Comparison of ENCODE assay signal across 8 mouse cellular contexts in the genomic region with DNA sequence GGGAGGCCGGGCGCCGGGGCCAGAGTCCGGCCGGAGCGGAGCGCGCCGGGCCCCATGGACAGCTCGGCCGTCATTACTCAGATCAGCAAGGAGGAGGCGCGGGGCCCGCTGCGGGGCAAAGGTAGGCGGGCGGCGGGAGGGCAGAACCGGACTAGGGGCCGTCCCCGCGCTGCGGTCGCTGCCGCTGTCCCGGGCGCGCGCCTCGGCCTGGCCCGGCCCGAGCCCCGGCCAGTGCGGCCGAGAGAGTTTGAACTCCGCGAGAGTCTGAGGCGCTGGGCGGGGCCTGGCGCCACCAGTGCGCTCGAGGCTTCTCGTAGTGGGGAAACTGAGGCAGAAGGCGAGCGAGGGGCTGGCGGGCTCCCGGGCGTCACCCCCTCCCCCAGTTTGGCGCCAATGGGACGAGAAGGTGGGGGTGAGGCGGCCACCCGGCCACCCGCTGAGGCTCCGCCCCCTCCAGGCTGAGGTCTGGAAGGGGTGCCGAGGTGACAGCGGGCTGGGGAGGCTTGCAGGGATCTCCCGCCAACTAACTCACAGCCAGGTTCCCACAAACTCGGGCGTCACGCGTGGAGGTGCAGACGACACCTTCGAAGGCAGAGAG. TPM values are rescaled to one million over a fixed set of nuclear protein-coding genes. Genes with fewer than 3 reads are reported as not detected.
A peak's percentile ranks its signal among the peaks of the same experiment; 100 is the strongest.
DNase-seq lines count a peak whose midpoint lies in the region; ATAC-seq lines count a peak whose summit lies in the region.

No protein-coding gene starts in this region.

- H3K27me3 ChIP-seq in intestine, embryonic 15.5 days (replicated peaks): no peaks in the 10 kb centered on the region
- H3K27me3 ChIP-seq in liver, embryonic 15.5 days: no peaks in the 10 kb centered on the region
- 0 out of 2 replicates have a peak, but pooled peaks cover 4% of the 10 kb centered on the region for H3K27me3 ChIP-seq in neural tube, embryonic 11.5 days (ENCODE audit: control insufficient read depth, insufficient read depth, low read length)

- H3K27ac ChIP-seq in intestine, embryonic 15.5 days: peak overlapping the region; percentile 99
- H3K27ac ChIP-seq in liver, embryonic 15.5 days (replicated peaks): peak overlapping the region; percentile 97
- peak overlapping the region; percentile 86 for H3K27ac ChIP-seq in neural tube, embryonic 11.5 days (ENCODE audit: low read depth, low read length)

- H3K4me3 ChIP-seq in intestine, embryonic 15.5 days (replicated peaks): peak overlapping the region; percentile 85
- peak overlapping the region; percentile 94 for H3K4me3 ChIP-seq in liver, embryonic 15.5 days (replicated peaks)
- peak overlapping the region; percentile 91 for H3K4me3 ChIP-seq in neural tube, embryonic 11.5 days (ENCODE audit: low read depth, low read length)

- ATAC-seq in common myeloid progenitor, adult 5-6 weeks (replicated peaks; ENCODE audit: low read depth, poor library complexity, severe bottlenecking): peak; percentile 30
- ATAC-seq in intestine, embryonic 15.5 days: peak; percentile 37
- peak; percentile 48 for ATAC-seq in liver, embryonic 15.5 days (ENCODE audit: insufficient read depth)
- ATAC-seq in neural tube, embryonic 11.5 days (ENCODE audit: insufficient read depth, low FRiP score, low TSS enrichment): peak; percentile 53; the same call in 1 of the 2 replicates

- peak overlapping the region; percentile 94 for H3K4me2 ChIP-seq in intestine, embryonic 15.5 days (replicated peaks)
- H3K4me2 ChIP-seq in liver, embryonic 15.5 days: peak overlapping the region; percentile 98
- peak overlapping the region; percentile 88 for H3K4me2 ChIP-seq in neural tube, embryonic 11.5 days (ENCODE audit: low read depth)

- H3K36me3 ChIP-seq in intestine, embryonic 15.5 days: peaks cover 13% of the 10 kb centered on the region; the same call in 1 of the 2 replicates
- peaks cover 25% of the 10 kb centered on the region for H3K36me3 ChIP-seq in liver, embryonic 15.5 days (replicated peaks)
- H3K36me3 ChIP-seq in neural tube, embryonic 11.5 days (ENCODE audit: control insufficient read depth, insufficient read depth, low read length): peaks cover 7% of the 10 kb centered on the region; the same call in 1 of the 2 replicates

- intact Hi-C loops in left cerebral cortex, postnatal 36 days (cut with DNase I): no loop called here
- intact Hi-C loops in gastrocnemius, postnatal 36 days (cut with DNase I): no loop called here

- peaks cover 51% of the 10 kb centered on the region for H3K4me1 ChIP-seq in intestine, embryonic 15.5 days (replicated peaks)
- peaks cover 80% of the 10 kb centered on the region for H3K4me1 ChIP-seq in liver, embryonic 15.5 days (replicated peaks)
- H3K4me1 ChIP-seq in neural tube, embryonic 11.5 days (ENCODE audit: control insufficient read depth, insufficient read depth, low read length): peaks cover 14% of the 10 kb centered on the region

- H3K9me3 ChIP-seq in intestine, embryonic 15.5 days: no peaks in the 10 kb centered on the region
- no peaks in the 10 kb centered on the region for H3K9me3 ChIP-seq in liver, embryonic 15.5 days (replicated peaks)
- H3K9me3 ChIP-seq in neural tube, embryonic 11.5 days (ENCODE audit: control insufficient read depth, low read length): no peaks in the 10 kb centered on the region

- peak overlapping the region; percentile 84 for H3K9ac ChIP-seq in intestine, embryonic 15.5 days
- peak overlapping the region; percentile 95 for H3K9ac ChIP-seq in liver, embryonic 15.5 days
- peak overlapping the region; percentile 90 for H3K9ac ChIP-seq in neural tube, embryonic 11.5 days (ENCODE audit: low read length)

- under 1% methylated on average over 58 of the region's 63 CpGs for WGBS in intestine, embryonic 15.5 days
- under 1% methylated on average over 59 of the region's 63 CpGs for WGBS in liver, embryonic 15.5 days (ENCODE audit: insufficient replicate concordance)
- under 1% methylated on average over 48 of the region's 63 CpGs for WGBS in neural tube, embryonic 11.5 days

- DNase-seq in left cerebral cortex, postnatal 36 days (ENCODE audit: low spot score in 2 of 2): peak; percentile 43 to 46
- no peak for DNase-seq in left cerebral cortex, adult 8-10 months (ENCODE audit: low spot score in 2 of 2)
- peak; percentile 78 to 81 for DNase-seq in gastrocnemius, postnatal 36 days
- peak; percentile 63 for DNase-seq in neural tube, embryonic 11.5 days (ENCODE audit: low spot score)
- DNase-seq in testis, postnatal 14 days (ENCODE audit: low spot score): peak; percentile 74

RNA-seq across cellular contexts. Expression of gene Ctdsp1, which starts 0.6 kb away (rescaled TPM):
- total RNA-seq in left cerebral cortex, postnatal 36 days (2021): 10 to 100 TPM; 23.0 to 25.2 TPM
- total RNA-seq in left cerebral cortex, adult 8-10 months (2022): 10 to 100 TPM; 27.2 to 33.7 (median 29.5) TPM
- total RNA-seq in common myeloid progenitor, adult 5-6 weeks (2017): 31.6 and 48.0 TPM in 2 replicates
- total RNA-seq in gastrocnemius, postnatal 36 days (2021): 10 to 100 TPM; 82.2 to 97.4 TPM
- 75.4 and 78.7 TPM in 2 replicates for polyA plus RNA-seq in intestine, embryonic 15.5 days (2015; fragmentation: Nextera tagmentation; extraction: Ambion mirVana)
- 44.8 and 48.4 TPM in 2 replicates for polyA plus RNA-seq in liver, embryonic 15.5 days (2015; fragmentation: Nextera tagmentation; extraction: Ambion mirVana)
- polyA plus RNA-seq in neural tube, embryonic 11.5 days (2014; fragmentation: Nextera tagmentation; extraction: Ambion mirVana): 41.5 and 43.5 TPM in 2 replicates

RNA-seq across cellular contexts. Expression of gene Slc11a1, which starts 16.9 kb away (rescaled TPM):
- 1 to 10 TPM; 2.6 to 5.1 TPM for total RNA-seq in left cerebral cortex, postnatal 36 days (2021)
- 10 to 100 TPM in 2 of 4 experiments, 1 to 10 TPM in 2; 3.8 to 35.1 (median 15.5) TPM for total RNA-seq in left cerebral cortex, adult 8-10 months (2022)
- total RNA-seq in common myeloid progenitor, adult 5-6 weeks (2017): 1.2 and 2.1 TPM in 2 replicates
- total RNA-seq in gastrocnemius, postnatal 36 days (2021): 1 to 10 TPM; 3.0 to 3.9 TPM
- 6.4 and 6.7 TPM in 2 replicates for polyA plus RNA-seq in intestine, embryonic 15.5 days (2015; fragmentation: Nextera tagmentation; extraction: Ambion mirVana)
- 14.0 and 17.0 TPM in 2 replicates for polyA plus RNA-seq in liver, embryonic 15.5 days (2015; fragmentation: Nextera tagmentation; extraction: Ambion mirVana)
- 1.9 and 2.3 TPM in 2 replicates for polyA plus RNA-seq in neural tube, embryonic 11.5 days (2014; fragmentation: Nextera tagmentation; extraction: Ambion mirVana)

RNA-seq across cellular contexts. Expression of gene Vil1, which starts 17.2 kb away (rescaled TPM):
- 1 to 10 TPM in 1 of 2 experiments, under 1 TPM in 1; 0.39 to 1.1 TPM for total RNA-seq in left cerebral cortex, postnatal 36 days (2021)
- total RNA-seq in left cerebral cortex, adult 8-10 months (2022): under 1 TPM; 0.57 to 0.74 (median 0.64) TPM
- total RNA-seq in common myeloid progenitor, adult 5-6 weeks (2017): 0.05 TPM in 1 of 2 replicates, not detected in the other
- total RNA-seq in gastrocnemius, postnatal 36 days (2021): not detected
- polyA plus RNA-seq in intestine, embryonic 15.5 days (2015; fragmentation: Nextera tagmentation; extraction: Ambion mirVana): 135 and 146 TPM in 2 replicates
- polyA plus RNA-seq in liver, embryonic 15.5 days (2015; fragmentation: Nextera tagmentation; extraction: Ambion mirVana): 0.76 and 0.99 TPM in 2 replicates
- 0.09 and 0.15 TPM in 2 replicates for polyA plus RNA-seq in neural tube, embryonic 11.5 days (2014; fragmentation: Nextera tagmentation; extraction: Ambion mirVana)

RNA-seq across cellular contexts. Expression of gene Catip, which starts 30.0 kb away (rescaled TPM):
- 1 to 10 TPM; 1.3 TPM for total RNA-seq in left cerebral cortex, postnatal 36 days (2021)
- 1 to 10 TPM; 1.4 to 2.5 (median 1.8) TPM for total RNA-seq in left cerebral cortex, adult 8-10 months (2022)
- total RNA-seq in common myeloid progenitor, adult 5-6 weeks (2017): not detected in 2 replicates
- total RNA-seq in gastrocnemius, postnatal 36 days (2021): under 1 TPM in 1 of 2 experiments, not detected in 1; 0.12 TPM
- 0.39 and 0.53 TPM in 2 replicates for polyA plus RNA-seq in intestine, embryonic 15.5 days (2015; fragmentation: Nextera tagmentation; extraction: Ambion mirVana)
- polyA plus RNA-seq in liver, embryonic 15.5 days (2015; fragmentation: Nextera tagmentation; extraction: Ambion mirVana): 0.06 TPM in 1 of 2 replicates, not detected in the other
- polyA plus RNA-seq in neural tube, embryonic 11.5 days (2014; fragmentation: Nextera tagmentation; extraction: Ambion mirVana): 0.20 and 0.26 TPM in 2 replicates

Comparison
In these comparisons a context has a peak if more than half of its experiments do, and no peak if none do; other contexts are left out.
1. DNase-seq: peak in left cerebral cortex, postnatal 36 days (2 of 2), gastrocnemius, postnatal 36 days (2 of 2), neural tube, embryonic 11.5 days (single experiment) and testis, postnatal 14 days (single experiment); none in left cerebral cortex, adult 8-10 months (0 of 2).
2. Peak in every context shown above with its lines, with median percentiles within 50 percentile points of each other: ATAC-seq, H3K27ac ChIP-seq, H3K4me2 ChIP-seq, H3K4me3 ChIP-seq and H3K9ac ChIP-seq.